Mouse (Mus musculus): ENCODE data around the gene Gm4869.
"Not testable (repeated sequence)": the region's sequence is repeated elsewhere in the genome, so short reads cannot be mapped to it uniquely, and the experiment has no call there.

Gene Gm4869

GRCm38 (mm10) chr5:140444012-140444411 is 1.4 kb upstream of the Gm4869 start:
- ChIA-PET POLR2A (interaction anchor here in 3 of 4 experiments (0.5 to 4.4 kb wide), 15 partner anchors 8 to 408 kb away, joined by 3 to 22 read pairs (median 4); partner anchors contain the start of gene Eif3b (in 3 of the 3)), CTCF (interaction anchor here in 2 of 4 experiments (0.7 to 1.0 kb wide), 3 partner anchors 84 to 175 kb away, joined by 3 to 4 read pairs (median 3); no protein-coding TSS in a partner anchor)

DNA sequence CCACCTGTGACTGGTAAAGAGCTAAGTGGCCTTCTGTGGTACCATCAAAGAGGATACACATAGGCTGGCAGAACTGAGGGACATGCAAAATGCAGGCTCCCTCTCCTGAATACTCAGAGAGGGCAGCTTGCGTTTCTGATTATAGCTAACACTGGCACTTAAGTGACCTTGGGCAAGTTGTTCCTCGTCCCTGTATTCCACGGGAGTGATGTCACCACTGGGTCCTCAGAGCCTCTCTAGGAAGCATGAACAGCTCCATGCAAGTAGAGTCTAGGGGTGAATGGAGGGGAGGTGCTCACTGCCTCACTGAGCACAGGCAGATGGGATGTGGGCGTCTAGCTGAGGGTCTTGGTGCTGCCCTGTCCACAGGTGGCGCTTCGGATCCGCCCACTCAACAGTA is 609 bp downstream of the Gm4869 start:
- ChIA-PET POLR2A (interaction anchor here in 2 of 4 experiments (1.0 to 4.4 kb wide), 6 partner anchors 19 to 110 kb away, joined by 3 to 21 read pairs (median 8); partner anchors contain the start of gene Eif3b (in 2 of the 2)), CTCF (interaction anchor here in 2 of 4 experiments (0.5 to 1.2 kb wide), 4 partner anchors 31 to 1101 kb away, joined by 3 to 4 read pairs (median 3); no protein-coding TSS in a partner anchor)

GRCm38 (mm10) chr5:140454488-140454887 is 9.0 kb downstream of the Gm4869 start:
- ChIA-PET CTCF (interaction anchor here in 1 of 4 experiments (0.7 kb wide), 1 partner anchor 22 kb away, joined by 4 read pairs; no protein-coding TSS in a partner anchor), POLR2A (interaction anchor here in 1 of 4 experiments (0.8 to 0.9 kb wide), 2 partner anchors 10 to 19 kb away, joined by 3 to 4 read pairs; partner anchors contain the start of gene Gm4869)

DNA sequence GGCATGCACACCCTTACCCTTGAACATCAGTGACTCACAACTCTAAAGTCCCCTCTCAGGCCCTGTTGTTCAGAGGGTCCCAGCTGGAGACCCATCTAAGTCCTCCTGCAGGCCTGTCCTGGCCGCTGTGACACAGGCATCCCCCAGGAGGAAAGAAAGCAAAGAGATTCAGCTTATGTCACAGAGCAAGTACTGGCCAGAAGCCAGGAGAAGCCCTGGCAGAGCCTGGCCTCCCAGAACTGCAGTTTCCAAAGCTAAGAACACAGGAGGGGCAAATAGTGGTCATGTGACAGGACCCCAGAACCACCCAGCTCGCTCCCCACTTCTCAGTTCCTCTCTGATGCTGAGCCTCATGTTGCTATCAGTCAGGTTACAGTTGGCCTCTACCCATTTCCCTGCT is 10.0 kb downstream of the Gm4869 start:
- ChIA-PET CTCF (no interaction called here), POLR2A (interaction anchor here in 2 of 4 experiments (0.9 to 1.0 kb wide), 2 partner anchors 21 to 445 kb away, joined by 3 read pairs; no protein-coding TSS in a partner anchor)

- ChIA-PET CTCF (interaction anchor here in 1 of 4 experiments (1.2 kb wide), 1 partner anchor 14 kb away, joined by 3 read pairs; no protein-coding TSS in a partner anchor), POLR2A (no interaction called here)
Observed at GRCm38 (mm10) chr5:140461476-140461875, 16.0 kb downstream of the Gm4869 start.

DNA sequence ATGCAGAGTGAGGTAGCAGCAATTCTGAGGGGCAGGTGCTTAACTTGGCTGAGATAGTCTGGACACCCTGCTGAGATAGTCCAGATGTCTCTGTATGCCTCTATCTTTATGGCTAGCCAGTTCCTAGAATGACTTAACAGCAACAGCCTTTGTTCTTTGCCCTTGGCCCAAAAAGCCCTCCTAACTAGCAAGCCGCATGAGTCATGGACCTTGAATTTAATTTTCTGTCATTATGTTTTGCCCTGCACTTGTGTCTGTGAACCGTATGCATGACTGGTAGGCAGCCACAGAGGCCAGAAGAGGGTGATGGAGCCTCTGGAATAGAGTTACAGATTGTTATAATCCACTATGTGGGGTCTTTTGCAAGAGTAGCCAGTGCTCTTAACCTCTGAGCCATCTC is 17.7 kb downstream of the Gm4869 start:
- CTCF ChIA-PET, POLR2A ChIA-PET: not testable (repeated sequence)

- CTCF ChIA-PET = no interaction called here
Observed at GRCm38 (mm10) chr5:140464943-140465342, 19.5 kb downstream of the Gm4869 start.

DNA sequence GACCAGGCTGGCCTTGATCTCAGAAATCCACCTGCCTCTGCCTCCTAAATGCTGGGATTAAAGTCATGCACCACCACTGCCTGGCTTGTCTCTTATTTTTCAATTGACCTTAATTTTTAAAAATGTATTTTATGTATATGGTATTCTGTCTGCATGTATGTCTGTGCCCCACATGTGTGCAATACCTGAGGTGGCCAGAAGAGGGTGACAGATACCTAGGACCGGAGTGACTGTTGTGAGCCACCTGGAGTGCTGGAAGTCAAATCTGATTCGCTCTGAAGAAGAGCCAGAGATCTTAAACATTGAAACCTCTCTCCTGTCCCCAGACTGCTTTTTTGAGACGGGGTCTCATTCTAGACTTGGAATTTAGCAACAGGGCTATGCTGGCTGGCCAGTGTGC is 26.9 kb downstream of the Gm4869 start:
- ChIA-PET CTCF (interaction anchor here in 2 of 4 experiments (1.0 to 1.8 kb wide), 2 partner anchors 64 kb away, joined by 3 to 8 read pairs; no protein-coding TSS in a partner anchor), POLR2A (interaction anchor here in 1 of 4 experiments (0.8 kb wide), 1 partner anchor 21 kb away, joined by 4 read pairs; no protein-coding TSS in a partner anchor)

More at GRCm38 (mm10) chr5:140464943-140465342, 19.5 kb downstream of the Gm4869 start:
- POLR2A ChIA-PET = interaction anchor here in 1 of 4 experiments (0.6 kb wide), 1 partner anchor 32 kb away, joined by 6 read pairs; no protein-coding TSS in a partner anchor

- ChIA-PET CTCF (interaction anchor here in 2 of 4 experiments (0.7 to 1.3 kb wide), 5 partner anchors 55 to 112 kb away, joined by 3 to 6 read pairs (median 4); no protein-coding TSS in a partner anchor), POLR2A (interaction anchor here in 2 of 4 experiments (0.6 to 0.7 kb wide), 3 partner anchors 12 to 39 kb away, joined by 3 to 5 read pairs (median 3); no protein-coding TSS in a partner anchor)
Observed at GRCm38 (mm10) chr5:140481458-140481857, 36.0 kb downstream of the Gm4869 start.

- ChIA-PET POLR2A (interaction anchor here in 1 of 4 experiments (1.4 kb wide), 1 partner anchor 11 kb away, joined by 4 read pairs; no protein-coding TSS in a partner anchor), CTCF (interaction anchor here in 2 of 4 experiments (0.6 kb wide), 2 partner anchors 124 to 255 kb away, joined by 3 to 12 read pairs; no protein-coding TSS in a partner anchor)
Observed at GRCm38 (mm10) chr5:140491142-140491541, 45.7 kb downstream of the Gm4869 start.

DNA sequence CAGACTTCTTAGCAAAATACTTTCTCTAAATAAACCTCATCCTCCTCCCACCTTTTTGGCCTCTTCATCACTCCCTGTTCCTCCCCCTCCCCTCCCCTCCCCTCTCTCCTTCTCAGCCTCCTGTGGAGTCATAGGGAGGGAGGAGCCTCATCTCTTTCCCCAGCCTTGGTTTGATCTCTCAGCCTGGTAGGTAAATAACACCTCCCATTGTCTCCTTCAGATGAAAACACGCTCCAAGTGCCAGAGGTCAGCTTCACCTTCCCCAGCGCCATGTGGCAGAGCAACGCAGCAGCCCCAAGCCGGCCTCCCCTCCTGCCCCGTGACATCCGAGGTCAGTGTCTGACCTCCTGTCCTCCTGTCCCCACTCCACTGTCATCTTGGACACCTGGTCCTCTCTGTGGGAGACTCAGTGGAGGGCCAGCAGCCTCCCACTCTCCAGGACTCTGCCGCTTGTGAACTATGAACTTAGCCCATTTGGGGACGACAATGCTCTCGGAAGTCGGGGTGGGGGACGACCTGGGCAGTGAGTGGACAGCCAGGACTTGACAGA is 47.3 kb downstream of the Gm4869 start:
- POLR2A ChIA-PET = interaction anchor here in 3 of 4 experiments (1.0 to 1.7 kb wide), 7 partner anchors 9 to 21 kb away, joined by 3 to 10 read pairs (median 4); partner anchors contain the start of gene Chst12 (in 2 of the 3)

DNA sequence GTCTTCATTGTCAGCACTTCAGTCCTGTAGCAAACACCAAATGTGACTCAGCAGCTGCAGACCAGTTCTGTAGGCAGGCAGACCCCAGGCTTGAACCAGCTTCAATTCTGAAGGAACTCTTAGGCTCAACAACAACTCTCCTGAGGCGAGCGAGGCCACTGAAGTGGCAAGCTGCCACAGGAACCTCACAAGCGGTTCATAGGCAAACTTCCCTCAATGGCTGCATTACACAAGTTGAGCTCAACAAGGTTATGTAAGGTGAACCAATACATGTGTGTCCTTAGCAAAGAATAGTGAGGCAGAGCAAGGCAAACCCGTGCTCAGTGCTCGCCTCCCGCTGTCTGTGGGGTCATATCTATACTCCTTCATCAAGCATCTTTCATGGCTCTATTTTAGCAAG is 52.7 kb downstream of the Gm4869 start:
- POLR2A ChIA-PET = interaction anchor here in 1 of 4 experiments (1.2 to 1.4 kb wide), 2 partner anchors 11 to 202 kb away, joined by 3 to 4 read pairs; no protein-coding TSS in a partner anchor
- CTCF ChIA-PET = interaction anchor here in 2 of 4 experiments (0.6 to 0.8 kb wide), 3 partner anchors 34 to 398 kb away, joined by 3 read pairs; no protein-coding TSS in a partner anchor

More for the DNA sequence above, 47.3 kb downstream of the Gm4869 start:
- CTCF ChIA-PET = interaction anchor here in 2 of 4 experiments (0.6 to 1.0 kb wide), 3 partner anchors 10 to 160 kb away, joined by 3 to 8 read pairs (median 6); no protein-coding TSS in a partner anchor

- ChIA-PET POLR2A (no interaction called here), CTCF (interaction anchor here in 1 of 4 experiments (0.8 kb wide), 1 partner anchor 56 kb away, joined by 4 read pairs; no protein-coding TSS in a partner anchor)
Observed at GRCm38 (mm10) chr5:140500736-140501135, 55.3 kb downstream of the Gm4869 start.

- ChIA-PET POLR2A (interaction anchor here in 3 of 4 experiments (0.6 to 1.8 kb wide), 10 partner anchors 9 to 794 kb away, joined by 3 to 5 read pairs (median 4); partner anchors contain the start of gene Eif3b (in 1 of the 3)), CTCF (interaction anchor here in 3 of 4 experiments (0.5 to 0.7 kb wide), 4 partner anchors 9 to 324 kb away, joined by 3 to 8 read pairs (median 4); no protein-coding TSS in a partner anchor)
Observed at GRCm38 (mm10) chr5:140501982-140502836, 56.8 kb downstream of the Gm4869 start.

GRCm38 (mm10) chr5:140502925-140503324 is 57.5 kb downstream of the Gm4869 start:
- CTCF ChIA-PET = interaction anchor here in 3 of 4 experiments (0.5 to 0.7 kb wide), 3 partner anchors 10 to 170 kb away, joined by 4 to 8 read pairs (median 5); no protein-coding TSS in a partner anchor
- POLR2A ChIA-PET = interaction anchor here in 3 of 4 experiments (0.6 to 1.8 kb wide), 6 partner anchors 10 to 795 kb away, joined by 3 to 5 read pairs (median 4); partner anchors contain the start of gene Eif3b (in 1 of the 3)

GRCm38 (mm10) chr5:140505208-140505780 is 59.8 kb downstream of the Gm4869 start, which contains the start of gene Chst12:
Gene Chst12, plus strand, starts transcription at chr5:140505550.
- ChIA-PET POLR2A (interaction anchor here (0.5 to 2.1 kb wide), 23 partner anchors 9 to 556 kb away, joined by 3 to 10 read pairs (median 4); partner anchors contain the start of genes Brat1 (in 1 of the 4), Eif3b (in 1 of the 4), Snx8 (in 1 of the 4) and Ttyh3 (in 1 of the 4)), CTCF (interaction anchor here (0.6 to 1.2 kb wide), 9 partner anchors 16 to 246 kb away, joined by 3 to 6 read pairs (median 3); partner anchors contain the start of gene Brat1 (in 1 of the 4))

Data from embryonic stem cell, embryonic (primary cell).